Mouse (Mus musculus): ENCODE measurements around the gene Bmp7.

Bmp7 gene

DNA sequence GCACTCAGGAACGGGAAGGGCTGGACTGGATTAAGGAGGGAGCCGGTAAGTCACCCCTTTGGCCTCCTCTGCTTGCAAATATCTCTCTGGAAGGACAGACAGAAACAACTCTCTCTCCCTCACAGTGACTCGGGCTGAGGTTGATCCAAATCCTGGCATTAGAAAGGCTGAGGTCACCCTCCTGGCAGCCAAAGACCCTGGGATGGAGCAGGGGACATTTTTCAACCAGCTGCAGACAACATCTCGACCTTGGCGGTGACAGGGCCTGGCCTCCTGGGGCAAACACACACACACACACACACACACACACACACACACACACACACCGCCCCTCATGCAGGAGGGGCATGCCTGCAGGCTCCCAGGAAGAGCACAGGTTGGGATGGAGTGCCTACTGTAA lies 29.0 kb downstream of the Bmp7 start:
- no peak for DNase-seq (ENCODE audit: low read depth, low spot score)

GRCm38 (mm10) chr2:172909463-172909862 lies 30.7 kb downstream of the Bmp7 start:
- DNase-seq (ENCODE audit: low read depth, low spot score), result no peak

DNA sequence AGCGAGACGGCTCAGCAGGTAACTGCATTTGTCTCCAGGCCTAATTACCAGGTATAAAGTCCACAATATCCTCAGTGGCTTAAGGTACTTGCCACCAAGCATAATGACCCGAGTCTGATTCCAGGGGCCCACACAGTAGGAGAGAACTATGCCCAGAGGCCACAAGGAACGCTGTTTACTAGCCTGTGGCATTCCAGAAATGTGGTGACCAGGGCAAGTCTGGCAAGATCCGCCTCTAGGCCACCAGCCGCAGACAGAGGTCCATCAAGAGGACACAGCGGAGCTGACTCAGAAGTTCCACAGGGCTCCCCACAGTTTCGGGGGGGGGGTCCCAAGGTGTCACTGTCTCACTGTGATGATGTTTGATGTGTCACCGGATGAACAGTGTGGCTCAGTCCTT lies 34.0 kb downstream of the Bmp7 start:
- DNase-seq (ENCODE audit: low read depth, low spot score), result no peak

DNA sequence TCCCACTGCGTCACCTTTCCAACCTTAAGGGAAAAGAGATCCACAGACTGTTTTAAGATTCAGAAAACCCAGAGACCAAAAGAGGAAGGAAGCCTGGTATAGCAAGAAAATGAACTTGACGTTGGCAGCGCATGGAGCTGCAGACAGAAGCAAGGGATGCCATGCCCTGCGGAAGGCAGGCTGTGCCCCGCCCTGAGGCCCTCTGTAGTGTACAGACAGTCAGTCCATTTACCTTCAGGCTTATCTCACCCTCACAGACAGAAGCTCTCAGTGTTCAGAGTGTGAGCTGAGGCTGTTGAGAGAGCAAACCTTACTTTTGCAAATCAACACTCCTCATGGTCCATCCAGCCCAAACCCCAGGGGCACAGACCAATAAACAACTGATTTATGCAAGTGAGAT lies 35.1 kb downstream of the Bmp7 start:
- no peak for DNase-seq (ENCODE audit: low read depth, low spot score)

- DNase-seq (ENCODE audit: low read depth, low spot score), result no peak
Observed at GRCm38 (mm10) chr2:172904614-172905013, 35.5 kb downstream of the Bmp7 start.

- no peak for DNase-seq (ENCODE audit: low read depth, low spot score)
Observed at GRCm38 (mm10) chr2:172903523-172903922, 36.6 kb downstream of the Bmp7 start.

DNA sequence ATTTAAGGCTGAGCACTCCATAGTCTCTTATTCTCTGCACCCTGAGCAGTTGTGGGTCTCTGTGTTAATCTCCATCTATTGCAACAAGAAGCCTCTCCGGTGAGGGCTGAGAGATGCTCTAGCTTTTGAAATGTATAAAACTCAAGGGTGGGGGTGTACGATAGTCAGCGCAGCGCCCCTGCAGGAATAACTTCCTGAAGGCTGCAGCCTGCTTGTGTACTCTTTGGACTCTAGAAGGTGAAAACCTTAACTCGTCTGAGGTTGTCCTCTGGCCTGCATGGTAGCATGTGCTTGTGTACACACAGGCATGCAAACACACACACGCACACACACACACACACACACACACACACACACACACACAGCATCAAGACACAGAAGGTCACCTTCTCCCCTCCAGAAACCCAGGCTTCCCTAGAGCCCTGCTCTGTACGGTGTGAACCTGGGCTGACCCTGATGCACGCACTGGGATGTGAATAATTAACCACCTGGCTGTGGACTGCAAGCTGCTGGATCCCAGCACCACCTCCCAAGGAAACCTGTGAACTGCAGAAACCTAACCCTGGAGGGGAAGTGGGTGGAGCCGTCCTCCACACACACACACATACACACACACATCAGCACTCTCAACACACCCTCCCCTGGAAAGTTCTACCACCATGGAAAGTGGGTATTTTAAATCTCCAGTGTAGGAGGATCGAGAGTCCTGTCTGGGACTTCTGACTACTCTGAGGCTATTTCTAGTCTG lies 39.0 kb downstream of the Bmp7 start:
- peak; percentile 59 for DNase-seq (ENCODE audit: low read depth, low spot score)

DNA sequence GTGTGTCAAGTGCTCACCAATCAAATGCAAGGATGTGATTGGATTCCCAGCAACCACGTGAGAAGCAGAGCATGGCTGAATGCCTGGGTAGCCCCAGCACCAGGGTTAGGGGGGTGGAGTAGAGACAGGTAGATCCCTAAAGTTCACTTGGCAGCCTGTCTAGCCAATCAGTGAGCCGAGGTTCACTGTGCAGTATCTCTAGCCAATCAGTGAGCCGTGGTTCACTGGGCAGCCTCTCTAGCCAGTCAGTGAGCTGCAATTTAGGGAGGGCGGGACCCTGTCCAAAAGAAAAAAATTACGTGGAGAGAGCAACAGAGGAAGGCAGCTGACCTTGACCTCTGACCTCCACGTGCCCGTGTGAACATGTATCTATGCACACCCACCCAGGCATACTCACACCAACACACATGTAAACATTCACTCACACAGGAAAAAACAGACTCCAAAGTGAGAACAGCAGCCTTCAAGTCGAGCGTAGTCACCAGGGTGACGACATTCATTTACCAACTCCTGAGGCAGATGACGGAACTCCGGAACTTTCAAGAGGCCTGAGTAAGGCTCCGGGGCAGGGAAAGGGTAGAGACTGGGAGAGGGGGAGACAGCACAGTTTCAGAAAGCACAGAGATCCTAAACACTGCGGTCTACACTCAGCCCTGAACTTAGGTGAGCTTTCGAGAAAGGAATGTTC lies 50.2 kb downstream of the Bmp7 start:
- DNase-seq (ENCODE audit: low read depth, low spot score), result peak; percentile 85

DNA sequence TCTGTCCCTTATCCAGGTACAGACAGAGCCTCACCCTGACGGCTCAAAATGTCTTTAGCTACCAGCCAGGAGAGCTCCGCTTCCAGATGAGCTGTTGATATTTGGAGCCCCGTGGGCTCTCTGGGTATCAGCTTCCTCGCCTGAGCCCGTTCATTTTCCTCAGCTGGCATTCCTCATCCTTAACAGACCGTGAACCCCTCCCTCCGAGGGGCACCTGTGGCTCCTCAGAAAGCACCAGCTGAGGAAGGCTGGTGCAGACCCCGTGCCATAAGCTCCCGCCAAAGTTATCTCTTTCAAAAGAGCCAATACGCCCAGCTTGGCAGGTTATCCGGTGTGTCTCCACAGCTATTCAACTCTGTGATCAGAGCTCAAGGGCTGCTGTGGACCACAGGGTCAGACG lies 50.9 kb downstream of the Bmp7 start:
- no peak for DNase-seq (ENCODE audit: low read depth, low spot score)

- DNase-seq (ENCODE audit: low read depth, low spot score), result peak; percentile 29
Observed at GRCm38 (mm10) chr2:172888147-172888546, 52.0 kb downstream of the Bmp7 start.

DNA sequence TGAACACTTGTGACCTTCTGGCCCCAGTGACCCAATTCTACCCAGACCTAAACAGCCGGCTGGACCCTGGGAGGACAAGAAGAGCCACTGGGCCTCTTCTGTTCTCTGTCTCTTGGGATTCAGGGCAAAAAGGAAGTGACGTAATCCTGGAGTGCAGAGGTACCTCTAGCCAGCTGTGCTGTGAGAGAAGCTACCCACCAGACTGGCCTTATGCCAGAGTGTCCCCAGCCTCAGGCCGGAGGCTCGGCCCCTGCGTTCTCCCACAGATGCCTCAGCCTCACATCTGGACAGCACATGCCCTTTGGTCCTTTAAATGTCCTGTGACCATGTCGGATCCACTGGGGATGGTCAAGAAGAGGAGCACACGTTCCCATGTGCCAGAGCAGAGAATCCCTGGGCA lies 54.3 kb downstream of the Bmp7 start:
- no peak for DNase-seq (ENCODE audit: low read depth, low spot score)

DNA sequence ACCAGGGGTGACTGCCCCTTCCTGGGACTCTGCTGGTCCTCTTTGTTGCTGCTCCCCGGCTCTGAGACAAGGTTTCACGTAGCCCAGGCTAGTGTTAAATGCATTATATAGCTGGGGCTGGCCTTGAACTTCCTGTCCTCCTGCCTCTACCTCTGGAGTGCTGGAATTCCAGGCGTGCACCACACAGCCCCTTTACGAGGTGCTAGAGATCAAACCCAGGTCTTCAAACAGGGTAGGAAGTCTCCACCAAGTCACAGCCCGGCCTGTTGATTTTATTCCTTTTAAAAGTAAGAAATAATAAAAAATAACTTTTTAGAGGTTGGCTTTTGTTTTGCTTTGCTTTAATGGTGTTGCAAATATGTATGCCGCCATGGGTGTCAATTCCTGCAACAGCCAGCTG lies 55.5 kb downstream of the Bmp7 start:
- DNase-seq (ENCODE audit: low read depth, low spot score), result no peak

DNA sequence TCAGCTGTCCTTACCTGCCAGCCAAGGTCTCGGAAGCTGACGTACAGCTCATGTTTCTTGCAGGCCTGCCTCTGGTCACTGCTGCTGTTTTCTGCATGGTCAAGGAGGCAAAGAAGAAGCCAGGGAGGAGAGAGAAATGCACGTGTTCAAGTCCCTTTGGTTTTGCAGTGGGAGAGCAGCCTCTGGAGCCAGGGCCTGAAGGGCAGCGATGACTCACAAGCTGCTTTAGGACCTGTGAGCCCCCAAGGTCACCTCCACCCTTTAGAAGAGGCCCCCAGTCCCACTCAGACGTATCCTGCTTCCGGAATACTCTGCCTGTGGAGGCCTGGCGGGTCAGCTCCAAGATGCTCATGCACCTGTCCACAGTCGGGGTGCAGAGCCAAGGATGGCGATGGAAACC lies 64.9 kb downstream of the Bmp7 start:
- no peak for DNase-seq (ENCODE audit: low read depth, low spot score)

GRCm38 (mm10) chr2:172866356-172866755 lies 73.8 kb downstream of the Bmp7 start:
- peak; percentile 45 for DNase-seq (ENCODE audit: low read depth, low spot score)

DNA sequence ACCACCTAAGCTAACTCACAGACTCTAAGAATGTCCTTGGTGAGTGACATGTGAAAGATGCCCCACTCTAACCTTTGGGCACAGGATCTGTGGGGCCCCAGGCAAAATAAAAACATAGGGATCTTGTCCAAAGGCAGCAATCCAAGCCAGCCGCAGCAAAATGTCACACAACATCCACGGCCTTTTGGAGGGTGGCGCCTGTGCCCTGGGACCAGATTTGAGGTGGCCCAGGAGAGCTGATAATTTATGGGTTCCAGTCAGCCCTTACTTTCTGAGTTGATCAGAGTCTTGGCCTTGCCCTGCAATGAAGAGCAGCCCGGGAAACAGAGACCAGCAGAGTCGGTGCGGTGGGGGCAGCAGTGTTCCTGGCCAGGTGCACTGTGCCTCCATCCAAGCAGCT lies 75.0 kb downstream of the Bmp7 start:
- no peak for DNase-seq (ENCODE audit: low read depth, low spot score)

- DNase-seq (ENCODE audit: low read depth, low spot score), result peak; percentile 79
Observed at GRCm38 (mm10) chr2:172864566-172864965, 75.6 kb downstream of the Bmp7 start.

DNA sequence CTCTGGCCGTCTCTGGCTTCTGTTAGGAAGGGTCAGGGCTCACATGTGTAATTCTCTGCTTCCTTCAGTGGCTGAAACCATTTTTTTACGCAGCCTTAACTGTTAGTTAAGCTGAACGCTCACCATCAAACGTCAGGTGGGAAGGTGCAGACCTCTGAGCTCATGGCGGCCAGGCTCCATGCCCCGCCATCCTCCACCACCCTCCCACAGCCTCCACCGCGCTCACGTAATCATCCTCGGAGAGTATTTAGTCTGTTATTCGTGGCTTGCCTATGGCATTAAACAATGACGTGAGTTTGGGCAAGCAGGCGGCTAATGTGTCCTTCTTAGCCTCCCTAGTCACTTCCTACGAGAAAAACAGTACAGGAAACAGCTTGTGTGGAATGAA lies 76.7 kb downstream of the Bmp7 start:
- DNase-seq (ENCODE audit: low read depth, low spot score), result no peak

DNA sequence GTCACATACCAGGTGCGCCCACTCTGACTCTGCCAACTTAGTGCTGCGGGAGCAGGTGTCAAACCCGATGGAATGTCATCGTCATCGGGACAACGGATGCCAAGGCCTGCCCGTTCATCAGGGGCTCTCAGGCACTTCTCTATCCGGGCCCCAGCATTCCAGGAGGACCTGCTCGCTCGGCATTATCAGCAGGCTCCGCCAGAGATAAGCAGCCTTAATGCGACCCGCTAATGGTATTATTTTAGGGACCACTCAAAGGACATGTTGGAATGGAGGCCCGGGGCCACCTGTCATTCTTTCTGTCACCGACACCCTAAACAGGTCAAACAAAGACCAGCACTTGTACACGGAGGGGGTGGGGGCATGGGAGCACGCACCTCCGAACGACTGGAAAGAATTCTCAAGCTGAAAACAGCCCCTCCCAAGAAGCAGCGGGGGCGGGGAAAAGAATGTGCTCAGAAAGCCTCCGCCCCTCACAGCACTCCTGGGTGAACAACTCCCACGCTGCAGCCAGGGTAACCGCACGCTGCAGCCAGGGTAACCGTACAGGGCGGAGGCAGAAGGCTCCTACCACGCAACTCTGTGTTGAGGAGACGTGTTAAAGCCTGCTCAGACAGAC lies 77.2 kb downstream of the Bmp7 start:
- DNase-seq (ENCODE audit: low read depth, low spot score), result peak; percentile 92

- DNase-seq (ENCODE audit: low read depth, low spot score), result no peak
Observed at GRCm38 (mm10) chr2:172862424-172862823, 77.7 kb downstream of the Bmp7 start.

DNA sequence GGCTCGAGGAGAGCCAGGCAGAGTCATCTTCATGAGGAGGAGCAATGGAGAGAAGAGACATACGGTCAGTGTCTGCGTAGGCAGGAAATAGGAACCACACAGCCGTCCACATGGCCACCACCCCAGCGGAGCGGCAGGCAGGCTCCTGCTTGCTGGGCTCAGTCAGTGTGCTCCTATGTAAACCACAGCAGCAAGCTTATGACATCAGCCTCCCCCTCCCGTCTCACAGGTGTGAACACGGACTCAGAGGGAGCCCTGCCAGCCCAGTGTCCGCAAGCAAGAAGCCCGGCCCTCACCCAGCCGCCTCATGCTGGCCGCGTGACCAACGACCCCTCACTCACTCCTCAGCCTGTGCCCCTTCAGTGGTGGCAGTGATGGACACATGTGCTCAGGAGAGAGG lies 78.5 kb downstream of the Bmp7 start:
- no peak for DNase-seq (ENCODE audit: low read depth, low spot score)

- peak; percentile 42 for DNase-seq (ENCODE audit: low read depth, low spot score)
Observed at GRCm38 (mm10) chr2:172860593-172860992, 79.5 kb downstream of the Bmp7 start.

GRCm38 (mm10) chr2:172860104-172860503 lies 80.0 kb downstream of the Bmp7 start:
- peak; percentile 28 for DNase-seq (ENCODE audit: low read depth, low spot score)

DNA sequence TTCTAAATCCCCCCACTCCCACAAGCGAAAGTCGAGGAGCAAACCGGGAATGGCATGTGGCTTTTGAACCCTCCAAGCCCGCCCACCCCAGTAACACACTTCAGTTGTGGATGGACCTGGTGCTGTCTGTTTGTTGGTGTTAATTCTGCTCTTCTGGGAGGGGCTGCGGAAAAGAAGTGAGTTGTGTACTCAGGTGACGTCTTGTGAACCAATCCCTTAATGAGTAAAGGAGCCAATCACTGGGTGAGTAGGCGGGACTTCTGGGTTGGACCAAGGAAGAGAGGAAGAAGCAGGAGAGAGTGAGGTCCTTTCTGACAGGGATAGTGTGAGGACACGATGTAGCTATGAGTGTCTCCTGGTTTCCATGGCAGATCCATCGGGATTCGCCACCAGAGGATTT lies 83.1 kb downstream of the Bmp7 start:
- peak; percentile 78 for DNase-seq (ENCODE audit: low read depth, low spot score)

All from ZHBTc4 (cell line).